Mouse (Mus musculus): ENCODE measurements at regions not wholly inside any gene's neighbourhood (a gene's known extent, or its start where the extent isn't known, plus 50 kb on each side); places are given as distances from the start of the nearest gene placed in this dataset.

DNA sequence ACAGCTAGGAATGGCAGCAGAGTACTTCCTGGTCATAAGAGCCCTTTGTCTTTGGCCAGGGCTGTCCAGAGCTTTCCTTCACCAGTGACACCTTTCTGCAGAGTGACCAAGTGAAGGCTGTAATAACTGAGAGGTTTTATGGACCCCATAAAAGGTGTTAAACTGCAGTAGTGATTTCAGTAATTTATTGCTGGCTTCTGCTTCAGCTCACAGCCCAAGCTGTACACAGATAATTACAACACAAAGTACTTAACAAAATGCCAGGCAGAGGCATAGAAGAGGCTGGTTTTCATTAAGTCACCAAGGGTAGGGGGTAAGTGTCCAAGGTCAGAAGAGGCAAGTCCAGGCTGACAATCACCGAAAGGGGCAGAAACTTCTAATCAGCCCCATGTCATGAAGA, 83.8 kb downstream of the Eif4e start:
- no peaks in the 10 kb centered on the region for H3K36me3 ChIP-seq (ENCODE audit: control insufficient read depth, insufficient read depth, low read length)
- no peaks in the 10 kb centered on the region for H3K4me1 ChIP-seq (ENCODE audit: control insufficient read depth, insufficient read depth, low read length)
- H3K27ac ChIP-seq (ENCODE audit: insufficient read depth, low read depth, low read length) = no peak overlapping the region
- no peak overlapping the region for H3K4me3 ChIP-seq (ENCODE audit: insufficient read depth, low read depth, low read length)
- no peak for TF ChIP-seq CTCF (conservative IDR thresholded peaks at IDR 0.05; ENCODE audit: insufficient read depth, insufficient read length, low read depth, low read length)
- TF ChIP-seq POLR2A (IDR thresholded peaks at IDR 0.05; ENCODE audit: low read depth, low read length) = no peak
- no peaks in the 10 kb centered on the region for H3K27me3 ChIP-seq (replicated peaks; ENCODE audit: control insufficient read depth, insufficient read depth, low read length)
- WGBS = 33% methylated on average over 1 of the region's 1 CpGs
- no peak for DNase-seq

GRCm38 (mm10) chr3:138612884-138613653, 87.1 kb downstream of the Eif4e start:
- TF ChIP-seq CTCF (conservative IDR thresholded peaks at IDR 0.05; ENCODE audit: insufficient read depth, insufficient read length, low read depth, low read length) (no peak), POLR2A (IDR thresholded peaks at IDR 0.05; ENCODE audit: low read depth, low read length) (no peak)
- WGBS = 42% methylated on average over 9 of the region's 9 CpGs
- no peaks in the 10 kb centered on the region for H3K27me3 ChIP-seq (replicated peaks; ENCODE audit: control insufficient read depth, insufficient read depth, low read length)
- no peaks in the 10 kb centered on the region for H3K36me3 ChIP-seq (ENCODE audit: control insufficient read depth, insufficient read depth, low read length)
- no peak for DNase-seq
- H3K4me1 ChIP-seq (ENCODE audit: control insufficient read depth, insufficient read depth, low read length) = no peaks in the 10 kb centered on the region
- H3K27ac ChIP-seq (ENCODE audit: insufficient read depth, low read depth, low read length) = no peak overlapping the region
- H3K4me3 ChIP-seq (ENCODE audit: insufficient read depth, low read depth, low read length) = no peak overlapping the region

DNA sequence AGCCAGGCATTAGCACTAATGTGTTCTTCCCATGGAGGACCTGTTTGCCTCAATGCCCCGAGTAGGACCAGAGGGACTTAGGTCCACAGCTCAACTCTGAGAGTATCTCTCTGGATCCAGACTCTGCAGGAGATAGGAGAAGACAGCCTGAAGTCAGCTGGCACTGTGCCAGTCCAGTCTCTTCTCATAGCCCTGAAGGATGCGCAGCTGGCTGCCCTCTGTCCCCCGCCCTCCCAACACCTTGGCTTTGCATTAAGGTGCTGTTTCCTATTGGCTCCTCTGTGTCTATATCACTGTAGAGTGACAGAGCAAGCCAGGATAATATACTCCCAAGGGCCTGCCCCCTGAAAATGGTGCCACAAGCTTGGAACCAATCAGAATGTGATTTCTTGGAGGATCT, 87.7 kb downstream of the Eif4e start:
- H3K27me3 ChIP-seq (replicated peaks; ENCODE audit: control insufficient read depth, insufficient read depth, low read length) = no peaks in the 10 kb centered on the region
- WGBS = 87% methylated on average over 3 of the region's 3 CpGs

GRCm38 (mm10) chr3:138614899-138615298, 88.9 kb downstream of the Eif4e start:
- Histone ChIP-seq H3K27me3 (replicated peaks; ENCODE audit: control insufficient read depth, insufficient read depth, low read length) (no peaks in the 10 kb centered on the region), H3K36me3 (ENCODE audit: control insufficient read depth, insufficient read depth, low read length) (no peaks in the 10 kb centered on the region), H3K27ac (ENCODE audit: insufficient read depth, low read depth, low read length) (no peak overlapping the region), H3K4me3 (ENCODE audit: insufficient read depth, low read depth, low read length) (no peak overlapping the region), H3K4me1 (ENCODE audit: control insufficient read depth, insufficient read depth, low read length) (no peaks in the 10 kb centered on the region)
- TF ChIP-seq POLR2A (IDR thresholded peaks at IDR 0.05; ENCODE audit: low read depth, low read length) (no peak), CTCF (conservative IDR thresholded peaks at IDR 0.05; ENCODE audit: insufficient read depth, insufficient read length, low read depth, low read length) (no peak)
- WGBS = 76% methylated on average over 2 of the region's 2 CpGs
- no peak for DNase-seq

More for the DNA sequence above, 87.7 kb downstream of the Eif4e start:
- no peak overlapping the region for H3K27ac ChIP-seq (ENCODE audit: insufficient read depth, low read depth, low read length)
- TF ChIP-seq POLR2A (IDR thresholded peaks at IDR 0.05; ENCODE audit: low read depth, low read length) = no peak
- TF ChIP-seq CTCF (conservative IDR thresholded peaks at IDR 0.05; ENCODE audit: insufficient read depth, insufficient read length, low read depth, low read length) = no peak
- H3K36me3 ChIP-seq (ENCODE audit: control insufficient read depth, insufficient read depth, low read length) = no peaks in the 10 kb centered on the region
- H3K4me1 ChIP-seq (ENCODE audit: control insufficient read depth, insufficient read depth, low read length) = no peaks in the 10 kb centered on the region
- H3K4me3 ChIP-seq (ENCODE audit: insufficient read depth, low read depth, low read length) = no peak overlapping the region
- DNase-seq = no peak

- no peak overlapping the region for H3K4me3 ChIP-seq (ENCODE audit: insufficient read depth, low read depth, low read length)
- H3K27me3 ChIP-seq (replicated peaks; ENCODE audit: control insufficient read depth, insufficient read depth, low read length) = no peaks in the 10 kb centered on the region
- no peaks in the 10 kb centered on the region for H3K4me1 ChIP-seq (ENCODE audit: control insufficient read depth, insufficient read depth, low read length)
- peak; percentile 29 for TF ChIP-seq CTCF (conservative IDR thresholded peaks at IDR 0.05; ENCODE audit: insufficient read depth, insufficient read length, low read depth, low read length)
- no peak for TF ChIP-seq POLR2A (IDR thresholded peaks at IDR 0.05; ENCODE audit: low read depth, low read length)
- no peak overlapping the region for H3K27ac ChIP-seq (ENCODE audit: insufficient read depth, low read depth, low read length)
- 70% methylated on average over 4 of the region's 4 CpGs for WGBS
- peak; percentile 19 for DNase-seq
- no peaks in the 10 kb centered on the region for H3K36me3 ChIP-seq (ENCODE audit: control insufficient read depth, insufficient read depth, low read length)
Observed at GRCm38 (mm10) chr3:138620263-138620662, 94.3 kb downstream of the Eif4e start.

DNA sequence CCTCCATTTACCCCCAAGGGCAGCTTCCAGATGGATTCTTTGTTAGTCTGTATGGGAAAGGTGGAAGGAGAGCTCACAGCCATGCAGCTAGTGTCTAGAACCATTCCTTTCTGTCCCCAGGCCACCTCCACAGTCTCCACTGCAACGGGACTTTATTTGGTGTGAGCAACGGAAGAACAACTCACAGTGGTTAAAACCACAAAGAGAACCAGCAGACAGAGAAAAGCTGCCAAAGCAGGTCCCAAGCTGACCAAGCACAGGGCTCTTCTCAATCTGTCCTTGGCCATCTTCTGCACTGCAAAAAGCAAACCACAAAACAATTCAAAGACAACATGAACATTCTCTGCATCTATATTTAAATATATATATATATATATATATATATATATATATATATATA, 98.1 kb downstream of the Eif4e start:
- no peak for TF ChIP-seq POLR2A (IDR thresholded peaks at IDR 0.05; ENCODE audit: low read depth, low read length)
- TF ChIP-seq CTCF (conservative IDR thresholded peaks at IDR 0.05; ENCODE audit: insufficient read depth, insufficient read length, low read depth, low read length) = no peak
- 86% methylated on average over 2 of the region's 2 CpGs for WGBS
- H3K4me1 ChIP-seq (ENCODE audit: control insufficient read depth, insufficient read depth, low read length) = no peaks in the 10 kb centered on the region
- no peak overlapping the region for H3K4me3 ChIP-seq (ENCODE audit: insufficient read depth, low read depth, low read length)
- no peak overlapping the region for H3K27ac ChIP-seq (ENCODE audit: insufficient read depth, low read depth, low read length)
- no peak for DNase-seq
- no peaks in the 10 kb centered on the region for H3K36me3 ChIP-seq (ENCODE audit: control insufficient read depth, insufficient read depth, low read length)
- H3K27me3 ChIP-seq (replicated peaks; ENCODE audit: control insufficient read depth, insufficient read depth, low read length) = no peaks in the 10 kb centered on the region

GRCm38 (mm10) chr3:138626230-138626629, 100.3 kb downstream of the Eif4e start:
- whole genome bisulfite sequencing = 88% methylated on average over 4 of the region's 4 CpGs
- H3K36me3 ChIP-seq (ENCODE audit: control insufficient read depth, insufficient read depth, low read length) = no peaks in the 10 kb centered on the region
- H3K27ac ChIP-seq (ENCODE audit: insufficient read depth, low read depth, low read length) = no peak overlapping the region
- DNase-seq = no peak
- H3K4me3 ChIP-seq (ENCODE audit: insufficient read depth, low read depth, low read length) = no peak overlapping the region
- no peaks in the 10 kb centered on the region for H3K27me3 ChIP-seq (replicated peaks; ENCODE audit: control insufficient read depth, insufficient read depth, low read length)
- TF ChIP-seq CTCF (conservative IDR thresholded peaks at IDR 0.05; ENCODE audit: insufficient read depth, insufficient read length, low read depth, low read length) (no peak), POLR2A (IDR thresholded peaks at IDR 0.05; ENCODE audit: low read depth, low read length) (no peak)
- no peaks in the 10 kb centered on the region for H3K4me1 ChIP-seq (ENCODE audit: control insufficient read depth, insufficient read depth, low read length)
